Mouse (Mus musculus): Measurements from ENCODE around the gene Rpl13a. TPM values are rescaled to one million over a fixed set of nuclear protein-coding genes. Genes with fewer than 3 reads are reported as not detected.
A peak's percentile ranks its signal among the peaks of the same experiment; 100 is the strongest.
"Not testable (repeated sequence)": the region's sequence is repeated elsewhere in the genome, so short reads cannot be mapped to it uniquely, and the experiment has no call there.

Rpl13a gene
- total RNA-seq, 2 experiments from 2014 or later = 742 to 866 TPM

- intact Hi-C loops (cut with DNase I; ENCODE audit: low total_unique reads) = no loop called here
- DNase-seq = no peak
Observed at GRCm38 (mm10) chr7:45139904-45140723, 11.6 kb upstream of the Rpl13a start.

GRCm38 (mm10) chr7:45138403-45138802 is 9.8 kb upstream of the Rpl13a start:
- intact Hi-C loops (cut with DNase I; ENCODE audit: low total_unique reads) = no loop called here
- DNase-seq = no peak

GRCm38 (mm10) chr7:45137171-45138006 is 8.8 kb upstream of the Rpl13a start:
- no peak for DNase-seq
- intact Hi-C loops (cut with DNase I; ENCODE audit: low total_unique reads) = loop anchor here (2.0 kb wide), 1 partner anchor 59 kb away; no protein-coding TSS in a partner anchor

- intact Hi-C loops (cut with DNase I; ENCODE audit: low total_unique reads) = loop anchor here (2.0 kb wide), 1 partner anchor 57 kb away; no protein-coding TSS in a partner anchor
- DNase-seq = peak; percentile 92
Observed at GRCm38 (mm10) chr7:45135993-45136567, 7.5 kb upstream of the Rpl13a start, which contains the start of the genes Gm45713 and Flt3l. Gene Gm45713, minus strand, starts transcription at chr7:45136231. Gene Flt3l, minus strand, starts transcription at chr7:45136432.

GRCm38 (mm10) chr7:45135370-45135769 is 6.8 kb upstream of the Rpl13a start:
- DNase-seq = no peak
- intact Hi-C loops (cut with DNase I; ENCODE audit: low total_unique reads) = no loop called here

GRCm38 (mm10) chr7:45134544-45135026 is 6.0 kb upstream of the Rpl13a start:
- intact Hi-C loops (cut with DNase I; ENCODE audit: low total_unique reads) = no loop called here
- DNase-seq = no peak

- DNase-seq = no peak
- intact Hi-C loops (cut with DNase I; ENCODE audit: low total_unique reads) = no loop called here
Observed at GRCm38 (mm10) chr7:45133446-45134159, 5.0 kb upstream of the Rpl13a start.

- intact Hi-C loops (cut with DNase I; ENCODE audit: low total_unique reads) = no loop called here
- DNase-seq = no peak
Observed at GRCm38 (mm10) chr7:45131850-45132249, 3.3 kb upstream of the Rpl13a start.

GRCm38 (mm10) chr7:45129776-45130512 is 1.4 kb upstream of the Rpl13a start:
- intact Hi-C loops (cut with DNase I; ENCODE audit: low total_unique reads) = no loop called here
- DNase-seq = no peak

- DNase-seq = peak; percentile 45
- intact Hi-C loops (cut with DNase I; ENCODE audit: low total_unique reads) = no loop called here
Observed at GRCm38 (mm10) chr7:45129318-45129717, 757 bp upstream of the Rpl13a start.

- DNase-seq = no peak
- intact Hi-C loops (cut with DNase I; ENCODE audit: low total_unique reads) = no loop called here
Observed at GRCm38 (mm10) chr7:45127700-45128224, 799 bp downstream of the Rpl13a start.

- intact Hi-C loops (cut with DNase I; ENCODE audit: low total_unique reads) = no loop called here
- no peak for DNase-seq
Observed at GRCm38 (mm10) chr7:45126844-45127699, 1.5 kb downstream of the Rpl13a start.

GRCm38 (mm10) chr7:45126147-45126843 is 2.3 kb downstream of the Rpl13a start:
- intact Hi-C loops (cut with DNase I; ENCODE audit: low total_unique reads) = no loop called here
- no peak for DNase-seq

- intact Hi-C loops (cut with DNase I; ENCODE audit: low total_unique reads); DNase-seq: not testable (repeated sequence)
Observed at GRCm38 (mm10) chr7:45125649-45126048, 2.9 kb downstream of the Rpl13a start.

GRCm38 (mm10) chr7:45125144-45125600 is 3.4 kb downstream of the Rpl13a start:
- no peak for DNase-seq
- intact Hi-C loops (cut with DNase I; ENCODE audit: low total_unique reads) = no loop called here

- intact Hi-C loops (cut with DNase I; ENCODE audit: low total_unique reads) = no loop called here
Observed at GRCm38 (mm10) chr7:45124224-45125143, 4.1 kb downstream of the Rpl13a start, which contains the start of gene Rps11. Gene Rps11, minus strand, starts transcription at chr7:45124439.

More at GRCm38 (mm10) chr7:45124224-45125143, 4.1 kb downstream of the Rpl13a start, which contains the start of gene Rps11:
- DNase-seq = peak; percentile 99

Measured in gastrocnemius, postnatal 14 days (tissue).